Mouse (Mus musculus): ENCODE data around the gene Ddx21. TPM values are rescaled to one million over a fixed set of nuclear protein-coding genes. Genes with fewer than 3 reads are reported as not detected.

Ddx21 gene
- polyA plus RNA-seq, 1 experiment from 2014 or later: 33.3 TPM

DNA sequence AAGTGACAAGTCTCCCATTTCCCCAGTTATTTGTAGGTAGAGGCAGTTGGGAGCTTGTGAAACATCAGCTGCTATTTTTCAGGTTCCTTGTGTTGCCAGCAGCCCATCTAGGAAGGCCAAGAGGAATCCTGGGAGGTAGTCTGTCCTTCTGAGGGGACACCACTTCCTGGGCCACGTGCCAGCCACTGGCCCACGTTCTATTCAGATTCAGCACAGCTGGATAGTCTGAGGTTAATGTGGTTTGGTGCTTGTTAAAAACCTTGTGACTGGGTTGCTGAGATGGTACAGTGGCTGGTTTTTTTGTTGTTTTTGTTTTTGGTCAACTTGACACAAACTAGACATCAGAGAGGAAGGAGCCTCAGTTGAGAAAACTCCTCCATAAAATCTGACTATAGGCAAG, 69.2 kb downstream of the Ddx21 start:
- Histone ChIP-seq H3K9me3 (replicated peaks) (no peaks in the 10 kb centered on the region), H3K4me3 (no peak overlapping the region), H3K27ac (no peak overlapping the region), H3K4me1 (no peaks in the 10 kb centered on the region), H3K27me3 (ENCODE audit: low read depth, poor library complexity, severe bottlenecking) (no peaks in the 10 kb centered on the region), H3K36me3 (no peaks in the 10 kb centered on the region)
- 69% methylated on average over 2 of the region's 2 CpGs for WGBS
- DNase-seq (ENCODE audit: low spot score): no peak

Other genes with a start within 250 kb of the Ddx21 start
- gene Hk1, start 222.4 kb downstream of the Ddx21 start, polyA plus RNA-seq (2016; fragmentation: Nextera tagmentation; extraction: Ambion mirVana): 25.4 and 33.7 TPM in 2 replicates
- gene Hkdc1, start 179.8 kb downstream of the Ddx21 start, polyA plus RNA-seq (2016; fragmentation: Nextera tagmentation; extraction: Ambion mirVana): 0.20 and 1.1 TPM in 2 replicates
- gene 4930507D05Rik, start 152.8 kb downstream of the Ddx21 start, polyA plus RNA-seq (2016; fragmentation: Nextera tagmentation; extraction: Ambion mirVana): 0.89 and 1.1 TPM in 2 replicates
- 30.9 and 31.6 TPM in 2 replicates for gene Supv3l1, start 152.5 kb downstream of the Ddx21 start, polyA plus RNA-seq (2016; fragmentation: Nextera tagmentation; extraction: Ambion mirVana)
- 71.8 and 78.0 TPM in 2 replicates for gene Vps26a, start 115.5 kb downstream of the Ddx21 start, polyA plus RNA-seq (2016; fragmentation: Nextera tagmentation; extraction: Ambion mirVana)
- gene Srgn, start 74.8 kb downstream of the Ddx21 start, polyA plus RNA-seq (2016; fragmentation: Nextera tagmentation; extraction: Ambion mirVana): 2.4 and 2.5 TPM in 2 replicates
- gene Kif1bp, start 23.8 kb downstream of the Ddx21 start, polyA plus RNA-seq (2016; fragmentation: Nextera tagmentation; extraction: Ambion mirVana): 31.3 and 40.2 TPM in 2 replicates
- 113 and 130 TPM in 2 replicates for gene Ddx50, start 48.9 kb upstream of the Ddx21 start, polyA plus RNA-seq (2016; fragmentation: Nextera tagmentation; extraction: Ambion mirVana)
- gene Stox1, start 123.8 kb upstream of the Ddx21 start, polyA plus RNA-seq (2016; fragmentation: Nextera tagmentation; extraction: Ambion mirVana): 1.2 and 1.3 TPM in 2 replicates
- 143 and 175 TPM in 2 replicates for gene Ccar1, start 190.0 kb upstream of the Ddx21 start, polyA plus RNA-seq (2016; fragmentation: Nextera tagmentation; extraction: Ambion mirVana)